8 mouse cellular contexts compared by ENCODE assay signal in the genomic region with DNA sequence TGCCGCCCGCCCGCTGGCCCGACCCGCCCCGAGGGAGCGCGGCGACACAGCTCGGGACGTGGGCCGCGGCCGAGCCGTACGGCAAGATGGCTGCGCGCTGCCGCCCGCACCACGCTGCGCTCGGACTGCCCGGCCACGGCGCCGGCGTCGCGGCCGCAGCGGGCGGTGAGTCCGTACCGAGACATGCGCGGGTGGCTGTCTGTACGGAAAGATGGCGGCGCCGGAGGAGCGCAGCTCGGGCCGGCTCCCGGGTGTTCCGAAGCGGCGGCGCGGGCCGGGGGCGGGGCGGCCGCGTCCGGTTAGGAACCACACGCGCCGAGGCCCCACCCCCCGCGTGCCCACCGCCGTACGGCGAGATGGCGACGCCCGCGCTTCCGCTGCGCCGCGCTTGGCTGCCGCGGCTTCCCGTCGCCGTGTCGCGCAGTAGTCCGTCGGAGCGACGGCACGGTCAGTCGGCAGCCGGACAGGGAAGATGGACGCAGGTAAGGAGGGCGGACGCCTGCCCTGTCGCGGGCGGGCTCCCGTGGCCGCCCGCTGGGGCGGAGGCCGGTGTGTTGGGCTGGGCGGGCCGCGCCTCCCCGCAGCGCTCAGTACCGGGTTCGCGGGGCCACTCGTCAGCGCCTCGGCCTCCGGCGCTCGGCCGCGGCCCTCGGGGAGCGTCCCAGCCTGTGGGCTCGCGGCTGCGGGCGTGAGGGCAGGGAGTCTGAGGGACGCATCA. TPM values are rescaled to one million over a fixed set of nuclear protein-coding genes. Genes with fewer than 3 reads are reported as not detected.
DNase-seq lines count a peak whose midpoint lies in the region; ATAC-seq lines count a peak whose summit lies in the region.

A gene (minus strand): TSS at position 292 of the 718 bp plus-strand sequence.

- H3K27me3 ChIP-seq in intestine, embryonic 14.5 days (replicated peaks; ENCODE audit: control insufficient read depth, insufficient read depth, low read length), result no peaks in the 10 kb centered on the region

- H3K9ac ChIP-seq in intestine, embryonic 14.5 days (ENCODE audit: low read length), result peak within 1 kb of the TSS; percentile 76

- H3K9me3 ChIP-seq in intestine, embryonic 14.5 days (ENCODE audit: control insufficient read depth, low read length), result no peaks in the 10 kb centered on the region

- intact Hi-C loops in left cerebral cortex, postnatal 10 days (cut with DNase I), result no loop called here

- peaks cover 10% of the 10 kb centered on the region for H3K4me1 ChIP-seq in intestine, embryonic 14.5 days (replicated peaks; ENCODE audit: control insufficient read depth, insufficient read depth, low read length)

- H3K4me2 ChIP-seq in intestine, embryonic 14.5 days (ENCODE audit: low read length), result peak within 1 kb of the TSS; percentile 70

- H3K36me3 ChIP-seq in intestine, embryonic 14.5 days (ENCODE audit: control insufficient read depth, insufficient read depth, low read length), result peaks cover 8% of the 10 kb centered on the region

- WGBS in intestine, embryonic 14.5 days, result under 1% methylated on average over 114 of the region's 121 CpGs

- peak within 1 kb of the TSS; percentile 69 for H3K27ac ChIP-seq in intestine, embryonic 14.5 days (ENCODE audit: low read depth)

- peak; percentile 92 for ATAC-seq in intestine, embryonic 14.5 days (replicated peaks; ENCODE audit: low FRiP score, low TSS enrichment, low read depth)
- ATAC-seq in megakaryocyte progenitor cell, adult 5-6 weeks (replicated peaks; ENCODE audit: poor library complexity), result peak; percentile 70

- DNase-seq in adrenal gland, adult 18-20 months (ENCODE audit: low spot score in 2 of 2), result peak; percentile 91 to 94
- DNase-seq in embryo, embryonic 11 days, result peak; percentile 96
- peak; percentile 95 for DNase-seq in gastrocnemius, postnatal 25 days
- peak; percentile 91 for DNase-seq in intestine, embryonic 14.5 days (ENCODE audit: low spot score)
- peak; percentile 88 to 96 for DNase-seq in left cerebral cortex, postnatal 10 days (ENCODE audit: extremely low spot score in 1 of 2, low spot score in 2 of 2)
- DNase-seq in right cerebral cortex, postnatal 10 days (ENCODE audit: low spot score in 2 of 2), result peak; percentile 96
- peak; percentile 94 for DNase-seq in urinary bladder, postnatal 14 days (ENCODE audit: low spot score)

- H3K4me3 ChIP-seq in intestine, embryonic 14.5 days (ENCODE audit: low read depth, low read length), result peak within 1 kb of the TSS; percentile 92

RNA-seq across cellular contexts. Expression of the gene that starts here (rescaled TPM):
- total RNA-seq in adrenal gland, adult 18-20 months (2021), result 10 to 100 TPM; 46.3 to 52.4 TPM
- 10 to 100 TPM; 61.0 to 63.9 TPM for total RNA-seq in gastrocnemius, postnatal 25 days (2021)
- 60.1 and 63.8 TPM in 2 replicates for polyA plus RNA-seq in intestine, embryonic 14.5 days (2014; fragmentation: Nextera tagmentation; extraction: Ambion mirVana)
- 10 to 100 TPM; 31.2 to 32.7 TPM for total RNA-seq in left cerebral cortex, postnatal 10 days (2021)
- total RNA-seq in megakaryocyte progenitor cell, adult 5-6 weeks (2015), result 40.9 and 47.0 TPM in 2 replicates
- 21.0 and 26.2 TPM in 2 replicates for total RNA-seq in megakaryocyte progenitor cell, adult 5-6 weeks (2017)

Comparison
In these comparisons a context has a peak if more than half of its experiments do, and no peak if none do; other contexts are left out.
1. Peak in every context shown above with its lines: DNase-seq, ATAC-seq, H3K4me3 ChIP-seq and H3K27ac ChIP-seq.